Mouse (Mus musculus): Measurements from ENCODE around the gene Tbc1d24.
"Not testable (repeated sequence)": the region's sequence is repeated elsewhere in the genome, so short reads cannot be mapped to it uniquely, and the experiment has no call there.

Gene Tbc1d24

GRCm38 (mm10) chr17:24141425-24141920, 63.9 kb downstream of the Tbc1d24 start:
- peak; percentile 98 for DNase-seq

- DNase-seq, result peak; percentile 61
Observed at GRCm38 (mm10) chr17:24140845-24141424, 64.4 kb downstream of the Tbc1d24 start.

- DNase-seq, result no peak
Observed at GRCm38 (mm10) chr17:24139968-24140367, 65.4 kb downstream of the Tbc1d24 start.

GRCm38 (mm10) chr17:24139256-24139655, 66.1 kb downstream of the Tbc1d24 start:
- DNase-seq, result no peak

- DNase-seq, result no peak
Observed at GRCm38 (mm10) chr17:24137226-24137880, 68.0 kb downstream of the Tbc1d24 start.

- DNase-seq, result no peak
Observed at GRCm38 (mm10) chr17:24134062-24134461, 71.3 kb downstream of the Tbc1d24 start.

- DNase-seq, result not testable (repeated sequence)
Observed at GRCm38 (mm10) chr17:24132919-24133318, 72.4 kb downstream of the Tbc1d24 start.

- DNase-seq, result no peak
Observed at GRCm38 (mm10) chr17:24131570-24131969, 73.8 kb downstream of the Tbc1d24 start.

GRCm38 (mm10) chr17:24129246-24129645, 76.1 kb downstream of the Tbc1d24 start:
- not testable (repeated sequence) for DNase-seq

GRCm38 (mm10) chr17:24127592-24127991, 77.8 kb downstream of the Tbc1d24 start:
- DNase-seq, result no peak

- no peak for DNase-seq
Observed at GRCm38 (mm10) chr17:24126801-24127200, 78.6 kb downstream of the Tbc1d24 start.

Measured in kidney, postnatal 10 days (tissue).